Mouse (Mus musculus) limb, embryonic 15.5 days (tissue): ENCODE measurements around the gene Gm9964. TPM values are rescaled to one million over a fixed set of nuclear protein-coding genes. Genes with fewer than 3 reads are reported as not detected.

ENCODE experiments used
- ATAC-seq: fragments of 200-750 bp; cut with Nextera tagmentation; 2 replicates; pipeline ENCODE4 v1.8.0; 2017; ENCODE audit warnings: low read depth, moderate TSS enrichment; ENCODE audit not compliant: insufficient number of reproducible peaks, low FRiP score, low TSS enrichment
- H3K27ac ChIP-seq: fragments of 300-500 bp; sonication (generic); 2 replicates; pipeline ENCODE4 v1.5.1; 2015; ENCODE audit warnings: moderate library complexity, mild to moderate bottlenecking, inconsistent platforms
- H3K27me3 ChIP-seq: fragments of 300-500 bp; sonication (generic); 2 replicates; pipeline ENCODE4 v1.6.1; 2015; ENCODE audit warnings: inconsistent platforms
- H3K36me3 ChIP-seq: fragments of 300-500 bp; sonication (generic); 2 replicates; pipeline ENCODE4 v1.6.1; 2015; ENCODE audit warnings: inconsistent platforms
- H3K4me1 ChIP-seq: fragments of 300-500 bp; sonication (generic); 2 replicates; pipeline ENCODE4 v1.6.1; 2015; ENCODE audit warnings: inconsistent platforms
- H3K4me2 ChIP-seq: fragments of 300-500 bp; sonication (generic); 2 replicates; pipeline ENCODE4 v1.6.1; 2015; ENCODE audit warnings: mild to moderate bottlenecking, inconsistent platforms
- H3K4me3 ChIP-seq: fragments of 300-500 bp; sonication (generic); 2 replicates; pipeline ENCODE4 v1.5.1; 2015; ENCODE audit warnings: mild to moderate bottlenecking, inconsistent platforms
- H3K9ac ChIP-seq: fragments of 300-500 bp; sonication (generic); 2 replicates; pipeline ENCODE4 v1.6.1; 2015; ENCODE audit warnings: inconsistent platforms
- H3K9me3 ChIP-seq: fragments of 300-500 bp; sonication (generic); 2 replicates; pipeline ENCODE4 v1.6.1; 2016; ENCODE audit warnings: inconsistent platforms
- WGBS: fragments of 180-500 bp; shearing (Covaris S2); methylation state at CpG from one replicate; pipeline ENCODE4 v1.1.7; 2015; 5-methylcytosine and 5-hydroxymethylcytosine counted together
- polyA plus RNA-seq: library from polyadenylated mRNA; unstranded; fragments of >200 nt; fragmentation: Nextera tagmentation; extraction: Ambion mirVana; gene quantifications from 2 replicates; pipeline ENCODE4 v1.2.1, GENCODE M21; 2015

The Gm9964 gene
- polyA plus RNA-seq: not detected in 2 replicates

DNA sequence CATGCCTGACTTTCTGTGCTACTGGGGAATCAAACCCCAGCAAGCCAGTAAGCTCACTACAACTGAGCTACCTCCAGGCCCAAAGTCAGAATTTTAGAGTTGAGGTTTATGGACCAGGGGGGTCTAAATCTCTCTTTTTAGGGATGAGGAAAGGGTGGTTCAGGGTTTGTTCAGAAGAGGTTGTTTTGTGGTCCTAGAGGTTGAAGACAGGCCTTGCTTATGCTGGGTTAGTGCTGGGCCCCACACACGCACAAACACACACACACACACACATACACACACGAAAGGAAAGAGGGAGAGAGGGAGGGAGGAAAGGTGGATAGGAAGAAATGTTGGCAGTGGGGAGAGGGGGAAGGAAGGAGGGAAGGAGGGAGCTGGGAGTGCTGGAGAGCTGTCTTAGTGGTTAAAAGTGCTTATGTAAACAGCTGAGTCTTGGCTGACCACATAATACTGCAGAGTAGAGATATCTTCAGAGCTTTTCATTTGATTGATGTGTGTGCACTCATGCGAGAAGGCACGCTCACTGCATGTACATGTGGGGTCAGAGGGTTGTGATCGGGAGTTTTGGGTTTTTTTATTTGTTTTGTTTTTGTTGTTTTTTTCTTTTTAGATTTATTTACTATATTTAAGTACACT lies at the start of gene Gm9964:
Gm9964 (minus strand) TSS at position 51 of the 636 bp plus-strand sequence.
- 0 out of 2 replicates have a peak, but pooled peaks cover 4% of the 10 kb centered on the region for H3K4me1 ChIP-seq
- no peaks in the 10 kb centered on the region for H3K27me3 ChIP-seq
- no peaks in the 10 kb centered on the region for H3K36me3 ChIP-seq
- no peak within 1 kb of the TSS for H3K9ac ChIP-seq
- no peaks in the 10 kb centered on the region for H3K9me3 ChIP-seq
- WGBS: 83% methylated on average over 5 of the region's 5 CpGs
- no peak within 1 kb of the TSS for H3K27ac ChIP-seq
- no peak within 1 kb of the TSS for H3K4me2 ChIP-seq
- ATAC-seq: no peak
- no peak within 1 kb of the TSS for H3K4me3 ChIP-seq

- under 1% methylated on average over 40 of the region's 63 CpGs for WGBS
- no peaks in the 10 kb centered on the region for H3K27me3 ChIP-seq
- ATAC-seq: peak; percentile 62
These were observed 43.4 kb upstream of the Gm9964 start for GRCm38 (mm10) chr11:79339808-79340781.

GRCm38 (mm10) chr11:79339234-79339807 lies 42.6 kb upstream of the Gm9964 start, which contains the start of gene Nf1:
TSS of gene Nf1 (plus strand) at chr11:79339693.
- 0% methylated on average over 38 of the region's 49 CpGs for WGBS
- Histone ChIP-seq H3K36me3 (peaks cover 8% of the 10 kb centered on the region; the same call in 1 of the 2 replicates), H3K4me3 (peak within 1 kb of the TSS; percentile 91), H3K27me3 (no peaks in the 10 kb centered on the region), H3K9ac (peak within 1 kb of the TSS; percentile 91), H3K4me1 (peaks cover 16% of the 10 kb centered on the region), H3K9me3 (no peaks in the 10 kb centered on the region), H3K27ac (peak within 1 kb of the TSS; percentile 94), H3K4me2 (peak within 1 kb of the TSS; percentile 62)
- ATAC-seq: peak; percentile 91

More at GRCm38 (mm10) chr11:79339808-79340781, 43.4 kb upstream of the Gm9964 start:
- peak overlapping the region; percentile 91 for H3K4me3 ChIP-seq
- peaks cover 16% of the 10 kb centered on the region for H3K4me1 ChIP-seq
- peak overlapping the region; percentile 94 for H3K27ac ChIP-seq
- peak overlapping the region; percentile 62 for H3K4me2 ChIP-seq
- H3K36me3 ChIP-seq: peaks cover 8% of the 10 kb centered on the region; the same call in 1 of the 2 replicates
- H3K9me3 ChIP-seq: no peaks in the 10 kb centered on the region
- peak overlapping the region; percentile 91 for H3K9ac ChIP-seq

DNA sequence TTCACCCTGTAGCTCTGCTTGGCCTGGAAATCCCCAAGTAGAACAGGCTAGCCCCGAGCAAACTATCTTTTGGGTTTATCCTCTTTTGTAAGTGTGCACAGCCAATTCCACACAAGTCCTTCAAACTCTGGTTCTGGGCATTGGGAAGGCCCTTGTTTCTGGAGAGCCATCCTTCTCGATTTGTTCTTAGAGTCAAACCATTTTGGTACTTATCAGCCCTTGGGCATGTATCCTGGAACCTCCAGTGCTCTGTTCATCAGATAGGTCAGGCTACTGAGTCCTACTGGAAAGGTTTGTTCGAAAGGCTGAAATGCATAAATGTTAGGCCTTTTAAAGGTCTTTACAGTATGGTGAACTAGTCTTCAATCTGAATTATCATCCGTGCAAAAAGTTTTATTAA lies 41.9 kb upstream of the Gm9964 start:
- no peaks in the 10 kb centered on the region for H3K9me3 ChIP-seq
- no peak for ATAC-seq
- H3K4me2 ChIP-seq: peak overlapping the region; percentile 62
- peak overlapping the region; percentile 94 for H3K27ac ChIP-seq
- 48% methylated on average over 4 of the region's 4 CpGs for WGBS
- H3K36me3 ChIP-seq: peaks cover 8% of the 10 kb centered on the region; the same call in 1 of the 2 replicates
- H3K27me3 ChIP-seq: no peaks in the 10 kb centered on the region
- peak overlapping the region; percentile 91 for H3K4me3 ChIP-seq
- H3K4me1 ChIP-seq: peaks cover 16% of the 10 kb centered on the region
- H3K9ac ChIP-seq: peak overlapping the region; percentile 91

DNA sequence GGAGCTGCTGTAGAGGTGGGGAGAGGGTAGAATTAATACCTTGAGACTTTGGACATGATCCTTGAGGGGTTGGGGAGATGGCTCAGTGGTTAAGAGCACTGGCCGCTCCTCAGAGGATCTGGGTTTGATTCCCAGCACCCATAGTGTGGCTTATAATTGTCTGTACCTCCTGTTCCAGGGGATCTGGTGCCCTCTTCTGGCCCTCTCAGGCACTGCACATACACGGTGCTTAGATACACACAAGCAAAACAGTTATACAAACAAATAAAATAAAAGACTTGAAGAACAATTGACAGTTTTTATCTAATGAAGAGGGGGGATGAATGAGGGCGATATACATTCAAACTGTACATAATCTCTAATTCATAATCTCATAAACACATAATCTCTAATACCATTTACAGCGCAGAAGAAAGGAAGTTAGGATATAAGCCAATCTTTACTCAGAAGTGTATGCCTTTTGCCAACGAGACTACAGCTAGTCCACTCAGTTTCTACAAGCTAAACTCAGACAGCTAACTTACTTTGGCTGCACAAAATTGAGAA lies 40.1 kb upstream of the Gm9964 start:
- Histone ChIP-seq H3K36me3 (no peaks in the 10 kb centered on the region), H3K27me3 (no peaks in the 10 kb centered on the region), H3K27ac (no peak overlapping the region), H3K9ac (no peak overlapping the region), H3K4me1 (peaks cover 16% of the 10 kb centered on the region), H3K4me2 (no peak overlapping the region), H3K4me3 (no peak overlapping the region), H3K9me3 (no peaks in the 10 kb centered on the region)
- WGBS: 90% methylated on average over 5 of the region's 5 CpGs
- no peak for ATAC-seq

DNA sequence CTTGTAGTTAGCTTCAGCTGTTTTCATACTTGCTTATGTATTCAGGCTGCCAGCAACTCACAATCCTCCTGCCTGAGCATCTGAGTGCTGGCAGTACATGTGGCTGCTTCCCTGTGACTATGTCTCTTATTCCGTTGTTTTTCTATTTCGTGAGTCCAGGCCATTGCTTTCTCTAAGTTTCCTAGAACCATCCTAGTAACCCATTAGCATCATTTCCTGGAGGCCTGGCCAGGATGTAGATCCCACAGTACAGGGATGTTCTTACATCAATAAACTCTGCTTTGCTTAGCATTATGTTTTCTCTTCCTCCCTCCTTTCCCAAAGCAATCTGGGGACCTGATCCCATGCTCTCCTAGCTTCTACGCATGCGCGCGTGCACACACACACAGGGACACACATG lies 38.4 kb upstream of the Gm9964 start:
- Histone ChIP-seq H3K4me1 (peaks cover 5% of the 10 kb centered on the region; the same call in 1 of the 2 replicates), H3K36me3 (no peaks in the 10 kb centered on the region), H3K9ac (no peak overlapping the region), H3K4me3 (no peak overlapping the region), H3K27ac (no peak overlapping the region), H3K9me3 (no peaks in the 10 kb centered on the region), H3K4me2 (no peak overlapping the region), H3K27me3 (no peaks in the 10 kb centered on the region)
- WGBS: 90% methylated on average over 6 of the region's 6 CpGs
- no peak for ATAC-seq

DNA sequence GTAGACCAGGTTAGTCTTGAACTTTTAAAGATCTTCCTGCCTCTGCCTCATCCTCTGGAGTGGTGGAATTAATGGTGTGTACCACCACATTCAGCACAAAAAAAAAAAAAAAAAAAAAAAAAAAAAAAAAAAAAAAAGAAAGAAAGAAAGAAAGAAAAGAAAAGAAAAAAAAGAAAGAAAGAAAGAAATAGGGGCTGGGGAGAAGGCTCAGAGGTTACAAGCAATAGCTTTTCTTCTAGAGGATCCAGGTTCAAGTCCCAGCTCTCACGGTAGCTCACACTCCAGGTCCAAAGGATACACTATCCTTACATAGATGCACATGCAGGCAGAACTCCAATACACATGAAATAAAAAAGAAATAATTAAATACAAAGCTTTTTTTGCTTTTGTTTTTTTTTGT lies 32.9 kb upstream of the Gm9964 start:
- WGBS: 94% methylated on average over 1 of the region's 1 CpGs
- Histone ChIP-seq H3K27ac (no peak overlapping the region), H3K27me3 (no peaks in the 10 kb centered on the region), H3K9me3 (no peaks in the 10 kb centered on the region), H3K36me3 (no peaks in the 10 kb centered on the region), H3K9ac (no peak overlapping the region), H3K4me1 (no peaks in the 10 kb centered on the region), H3K4me2 (no peak overlapping the region), H3K4me3 (no peak overlapping the region)
- ATAC-seq: no peak

GRCm38 (mm10) chr11:79328060-79328459 lies 31.4 kb upstream of the Gm9964 start:
- Histone ChIP-seq H3K27me3 (no peaks in the 10 kb centered on the region), H3K9ac (no peak overlapping the region), H3K4me2 (no peak overlapping the region), H3K9me3 (no peaks in the 10 kb centered on the region), H3K27ac (no peak overlapping the region), H3K36me3 (no peaks in the 10 kb centered on the region), H3K4me3 (no peak overlapping the region), H3K4me1 (0 out of 2 replicates have a peak, but pooled peaks cover 3% of the 10 kb centered on the region)
- WGBS: 88% methylated on average over 4 of the region's 4 CpGs
- ATAC-seq: no peak

GRCm38 (mm10) chr11:79327106-79327505 lies 30.4 kb upstream of the Gm9964 start:
- Histone ChIP-seq H3K4me3 (no peak overlapping the region), H3K9ac (no peak overlapping the region), H3K4me2 (no peak overlapping the region), H3K27me3 (no peaks in the 10 kb centered on the region), H3K36me3 (no peaks in the 10 kb centered on the region), H3K4me1 (0 out of 2 replicates have a peak, but pooled peaks cover 3% of the 10 kb centered on the region), H3K27ac (no peak overlapping the region), H3K9me3 (no peaks in the 10 kb centered on the region)
- ATAC-seq: no peak
- 37% methylated on average over 4 of the region's 4 CpGs for WGBS

DNA sequence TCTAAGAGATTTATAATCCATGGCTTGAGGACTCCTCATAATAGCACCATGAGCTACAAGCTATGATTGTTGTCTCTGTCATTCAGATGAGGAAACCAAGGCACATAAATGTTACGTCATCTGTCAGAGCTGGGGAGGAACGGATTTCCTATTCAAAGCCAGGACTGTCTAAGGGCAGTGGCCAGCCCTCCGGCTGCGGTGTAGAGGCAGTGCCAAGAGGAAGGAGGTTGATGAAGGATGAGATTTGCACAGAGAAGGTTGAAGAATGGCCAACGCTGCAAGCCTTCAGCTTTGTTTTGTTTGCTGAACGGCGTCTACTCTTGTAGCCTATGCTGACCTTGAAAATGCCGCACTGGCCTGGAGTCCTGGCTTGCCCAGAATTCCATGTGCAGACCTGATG lies 29.0 kb upstream of the Gm9964 start:
- Histone ChIP-seq H3K27me3 (no peaks in the 10 kb centered on the region), H3K9me3 (no peaks in the 10 kb centered on the region), H3K4me2 (no peak overlapping the region), H3K4me3 (no peak overlapping the region), H3K9ac (no peak overlapping the region), H3K36me3 (no peaks in the 10 kb centered on the region), H3K27ac (no peak overlapping the region), H3K4me1 (0 out of 2 replicates have a peak, but pooled peaks cover 3% of the 10 kb centered on the region)
- no peak for ATAC-seq
- WGBS: 86% methylated on average over 8 of the region's 8 CpGs

GRCm38 (mm10) chr11:79323985-79324685 lies 27.4 kb upstream of the Gm9964 start:
- H3K27me3 ChIP-seq: no peaks in the 10 kb centered on the region
- ATAC-seq: no peak
- no peak overlapping the region for H3K4me2 ChIP-seq
- H3K36me3 ChIP-seq: no peaks in the 10 kb centered on the region
- H3K27ac ChIP-seq: peak overlapping the region; percentile 47
- WGBS: 48% methylated on average over 12 of the region's 12 CpGs
- no peaks in the 10 kb centered on the region for H3K9me3 ChIP-seq
- no peak overlapping the region for H3K4me3 ChIP-seq
- H3K9ac ChIP-seq: no peak overlapping the region
- 0 out of 2 replicates have a peak, but pooled peaks cover 3% of the 10 kb centered on the region for H3K4me1 ChIP-seq
